Mouse (Mus musculus): Measurements from ENCODE around the gene Pcyt2. TPM values are rescaled to one million over a fixed set of nuclear protein-coding genes. Genes with fewer than 3 reads are reported as not detected.

The Pcyt2 gene
- polyA plus RNA-seq, 1 experiment from 2014 or later: 147 TPM

DNA sequence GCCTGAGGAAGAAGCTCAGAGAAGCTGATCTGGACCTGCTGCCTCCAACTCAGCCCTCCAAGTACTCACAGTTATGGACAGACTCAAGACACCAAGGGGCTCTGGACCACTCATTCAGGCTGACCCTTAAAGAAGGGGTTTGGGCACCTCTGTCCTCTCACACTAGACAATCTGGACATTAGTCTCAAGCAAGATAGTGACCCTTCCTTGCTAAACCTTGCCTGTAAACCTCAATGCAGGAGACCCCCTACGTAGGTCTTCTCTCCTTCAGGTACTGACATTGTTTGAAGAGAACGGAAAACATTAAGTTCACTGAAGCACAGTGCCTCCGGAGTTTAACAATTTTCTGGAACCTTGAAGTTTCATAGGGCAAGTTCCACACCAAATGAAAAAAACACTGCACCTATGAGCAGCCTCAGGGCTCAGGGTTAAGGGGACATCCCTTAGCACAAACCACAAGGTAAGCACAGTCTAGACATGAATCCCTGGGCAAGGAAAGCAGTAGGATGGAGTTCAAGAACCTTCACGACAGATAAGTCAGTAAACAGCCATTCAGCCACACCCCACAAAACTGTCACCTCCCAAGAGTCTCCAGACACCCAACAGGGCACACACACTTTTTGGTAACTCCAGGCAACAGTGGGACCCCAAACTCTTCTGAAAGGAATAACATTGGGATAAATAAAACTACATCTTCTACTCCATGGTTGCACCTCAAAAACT is 14.2 kb upstream of the Pcyt2 start:
- Histone ChIP-seq H3K9ac (peak overlapping the region; percentile 89), H3K27me3 (no peaks in the 10 kb centered on the region), H3K4me1 (peaks cover 29% of the 10 kb centered on the region), H3K9me3 (no peaks in the 10 kb centered on the region), H3K27ac (peak overlapping the region; percentile 90), H3K4me3 (peak overlapping the region; percentile 94), H3K4me2 (replicated peaks) (peak overlapping the region; percentile 84), H3K36me3 (peaks cover 19% of the 10 kb centered on the region)
- 65% methylated on average over 4 of the region's 4 CpGs for WGBS
- no peak for ATAC-seq (ENCODE audit: insufficient number of reproducible peaks, insufficient read depth, low FRiP score, low TSS enrichment)

DNA sequence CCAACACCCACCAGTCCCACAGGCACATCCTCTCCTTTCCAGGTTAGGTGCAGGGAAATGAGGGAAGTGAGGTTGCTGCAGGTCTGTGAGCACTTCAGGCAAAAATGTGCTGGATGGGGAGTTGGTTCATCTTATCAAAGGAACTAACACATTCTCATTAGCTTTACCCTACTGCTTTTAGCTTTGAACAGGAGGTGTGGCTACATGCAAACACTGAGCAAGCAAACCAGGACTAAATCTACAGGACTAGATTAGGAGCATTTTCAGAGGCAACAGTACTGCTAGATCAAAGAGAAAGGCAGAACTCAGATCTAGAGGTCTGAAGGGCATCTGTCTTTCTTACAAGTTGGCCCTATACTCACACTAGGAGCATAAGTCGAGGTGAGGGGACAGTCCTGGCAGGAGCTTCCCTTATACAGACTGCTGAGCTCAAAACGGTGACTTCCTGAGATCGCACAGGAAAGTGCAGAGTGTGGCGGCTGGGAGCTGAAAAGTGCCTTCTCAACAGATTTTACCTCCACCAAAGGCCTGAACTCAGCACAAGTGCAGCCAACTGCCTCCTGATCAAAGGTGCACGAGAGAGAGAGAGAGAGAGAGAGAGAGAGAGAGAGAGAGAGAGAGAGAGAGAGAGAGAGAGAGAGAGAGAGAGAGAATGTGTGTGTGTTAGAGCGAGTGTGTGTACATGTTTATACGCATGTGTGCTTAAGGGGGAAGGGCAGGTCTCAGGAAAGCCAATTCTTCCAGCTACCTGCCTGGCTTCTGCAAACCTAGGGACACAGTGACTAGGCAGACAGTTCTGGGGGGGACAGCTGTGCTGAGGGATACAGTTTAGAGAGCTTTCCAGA is 13.4 kb upstream of the Pcyt2 start:
- Histone ChIP-seq H3K27me3 (no peaks in the 10 kb centered on the region), H3K4me1 (peaks cover 29% of the 10 kb centered on the region), H3K9me3 (no peaks in the 10 kb centered on the region), H3K4me3 (no peak overlapping the region), H3K9ac (peak overlapping the region; percentile 13; the same call in 1 of the 2 replicates), H3K4me2 (replicated peaks) (peak overlapping the region; percentile 84), H3K27ac (no peak overlapping the region; the same call in 1 of the 2 replicates), H3K36me3 (peaks cover 24% of the 10 kb centered on the region)
- 43% methylated on average over 7 of the region's 7 CpGs for WGBS
- no peak for ATAC-seq (ENCODE audit: insufficient number of reproducible peaks, insufficient read depth, low FRiP score, low TSS enrichment)

DNA sequence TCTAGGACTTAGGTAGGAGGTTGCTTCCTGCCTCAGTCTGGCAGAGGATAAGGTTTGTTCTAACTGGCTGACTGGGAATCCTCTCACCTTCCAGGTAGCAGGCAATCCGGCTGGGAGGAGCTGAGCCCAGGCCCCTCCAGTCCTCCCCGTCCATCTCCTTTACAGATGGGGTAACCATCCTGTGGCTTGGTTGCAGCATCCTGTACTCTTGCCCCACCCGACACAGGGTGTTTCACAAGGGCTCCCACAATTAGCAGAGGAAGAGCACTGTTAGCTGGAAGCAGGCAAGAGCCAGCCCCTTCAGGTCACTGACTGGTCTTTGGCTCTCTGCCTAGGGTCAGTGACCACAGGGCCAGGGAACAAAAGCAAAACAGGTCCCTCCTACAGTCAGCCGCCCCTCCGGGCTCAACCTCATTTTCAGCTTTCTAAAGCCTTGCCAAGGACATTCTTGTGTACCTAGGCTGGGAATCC is 12.7 kb upstream of the Pcyt2 start:
- Histone ChIP-seq H3K9ac (peak overlapping the region; percentile 32; the same call in 1 of the 2 replicates), H3K27ac (peak overlapping the region; percentile 51; the same call in 1 of the 2 replicates), H3K4me2 (replicated peaks) (peak overlapping the region; percentile 12; the same call in 1 of the 2 replicates), H3K27me3 (no peaks in the 10 kb centered on the region), H3K9me3 (no peaks in the 10 kb centered on the region), H3K4me1 (peaks cover 31% of the 10 kb centered on the region), H3K4me3 (0 out of 2 replicates have a peak overlapping the region, but pooled peaks have one; percentile 4), H3K36me3 (peaks cover 24% of the 10 kb centered on the region)
- WGBS: 47% methylated on average over 5 of the region's 5 CpGs
- no peak for ATAC-seq (ENCODE audit: insufficient number of reproducible peaks, insufficient read depth, low FRiP score, low TSS enrichment)

DNA sequence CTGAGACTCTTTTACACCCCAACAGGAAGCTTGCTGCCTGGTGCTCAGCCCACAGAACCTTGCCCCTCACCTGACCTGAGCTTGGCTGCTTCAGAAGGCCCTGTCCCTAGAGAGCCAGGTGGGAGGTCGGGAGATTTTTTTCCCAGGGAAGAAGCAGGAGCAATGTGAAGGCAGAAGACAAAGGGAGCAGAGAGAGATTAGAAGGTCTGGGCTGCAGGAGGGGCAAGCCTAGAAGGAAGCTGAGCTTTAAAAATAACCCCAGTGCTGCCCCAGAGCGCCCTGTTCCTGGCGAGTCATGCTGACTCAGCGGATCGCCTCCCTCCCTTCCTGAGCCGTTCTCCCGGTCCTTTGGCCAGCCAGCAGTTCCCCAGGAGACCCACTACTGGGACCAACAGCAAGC is 12.2 kb upstream of the Pcyt2 start:
- H3K4me3 ChIP-seq: 0 out of 2 replicates have a peak overlapping the region, but pooled peaks have one; percentile 4
- WGBS: 33% methylated on average over 7 of the region's 7 CpGs
- H3K4me2 ChIP-seq (replicated peaks): 0 out of 2 replicates have a peak overlapping the region, but pooled peaks have one; percentile 12

DNA sequence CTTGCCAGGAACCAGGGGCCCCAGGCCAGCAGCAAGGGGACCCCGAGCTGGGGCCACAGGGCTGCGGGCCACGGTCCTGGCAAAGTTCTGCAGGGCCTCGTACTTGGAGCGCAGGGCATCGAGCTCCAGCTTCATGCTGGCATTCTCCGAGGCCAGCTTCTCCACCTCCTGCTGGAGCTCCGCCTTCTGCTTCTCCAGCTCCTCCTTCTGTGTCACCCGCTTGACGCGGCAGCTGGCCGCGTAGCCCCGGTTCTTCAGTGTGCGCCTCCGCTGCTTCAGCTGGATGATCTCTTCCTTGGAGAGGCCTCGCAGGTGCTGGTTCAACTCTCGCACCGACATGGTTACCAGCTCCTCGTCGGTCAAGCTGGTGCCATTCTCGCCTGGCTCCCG is 11.6 kb upstream of the Pcyt2 start:
- ATAC-seq (ENCODE audit: insufficient number of reproducible peaks, insufficient read depth, low FRiP score, low TSS enrichment): no peak
- WGBS: 81% methylated on average over 23 of the region's 23 CpGs
- Histone ChIP-seq H3K4me2 (replicated peaks) (no peak overlapping the region), H3K9me3 (no peaks in the 10 kb centered on the region), H3K27me3 (no peaks in the 10 kb centered on the region), H3K4me1 (peaks cover 35% of the 10 kb centered on the region), H3K4me3 (no peak overlapping the region), H3K27ac (no peak overlapping the region), H3K36me3 (peaks cover 24% of the 10 kb centered on the region), H3K9ac (no peak overlapping the region)

More for the DNA sequence above, 12.2 kb upstream of the Pcyt2 start:
- Histone ChIP-seq H3K27me3 (no peaks in the 10 kb centered on the region), H3K36me3 (peaks cover 24% of the 10 kb centered on the region), H3K27ac (0 out of 2 replicates have a peak overlapping the region, but pooled peaks have one; percentile 51), H3K4me1 (peaks cover 35% of the 10 kb centered on the region), H3K9ac (peak overlapping the region; percentile 32; the same call in 1 of the 2 replicates), H3K9me3 (no peaks in the 10 kb centered on the region)
- ATAC-seq (ENCODE audit: insufficient number of reproducible peaks, insufficient read depth, low FRiP score, low TSS enrichment): no peak

DNA sequence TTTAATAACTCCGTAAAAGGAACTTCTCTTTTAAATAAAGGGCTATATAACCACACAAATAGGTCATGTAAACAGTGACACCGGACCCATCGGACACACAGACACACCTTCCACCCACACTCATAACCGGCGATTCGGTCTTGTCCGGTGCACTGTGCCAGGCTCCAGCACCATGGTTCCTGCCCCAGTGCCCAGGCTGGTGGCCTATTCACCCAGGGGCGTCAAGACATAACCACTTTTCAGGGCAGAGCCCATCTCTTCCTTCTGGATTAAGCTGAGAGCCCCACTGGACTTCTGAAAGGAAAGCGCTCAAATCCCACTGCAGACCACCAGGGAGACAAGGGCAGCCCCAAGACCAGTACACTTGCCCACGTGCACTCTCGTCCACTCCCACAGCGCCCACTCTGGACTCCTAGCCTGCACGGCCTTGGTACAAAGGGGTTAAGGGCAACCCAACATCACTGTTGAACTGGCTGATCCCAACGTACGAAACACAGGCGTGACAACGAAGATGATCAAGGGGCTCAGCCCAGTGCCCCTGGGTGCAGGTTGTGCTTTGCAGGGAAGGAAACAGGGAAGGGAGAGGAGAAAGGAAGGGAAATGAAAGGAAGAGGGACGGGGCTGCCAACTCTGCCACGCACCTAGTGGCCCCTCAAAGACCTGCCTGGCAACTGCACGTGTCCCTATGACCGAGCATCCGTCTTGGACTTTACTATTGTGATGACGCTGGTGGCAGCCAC is 11.0 kb upstream of the Pcyt2 start:
- Histone ChIP-seq H3K4me1 (peaks cover 40% of the 10 kb centered on the region), H3K9me3 (no peaks in the 10 kb centered on the region)
- no peak for ATAC-seq (ENCODE audit: insufficient number of reproducible peaks, insufficient read depth, low FRiP score, low TSS enrichment)

DNA sequence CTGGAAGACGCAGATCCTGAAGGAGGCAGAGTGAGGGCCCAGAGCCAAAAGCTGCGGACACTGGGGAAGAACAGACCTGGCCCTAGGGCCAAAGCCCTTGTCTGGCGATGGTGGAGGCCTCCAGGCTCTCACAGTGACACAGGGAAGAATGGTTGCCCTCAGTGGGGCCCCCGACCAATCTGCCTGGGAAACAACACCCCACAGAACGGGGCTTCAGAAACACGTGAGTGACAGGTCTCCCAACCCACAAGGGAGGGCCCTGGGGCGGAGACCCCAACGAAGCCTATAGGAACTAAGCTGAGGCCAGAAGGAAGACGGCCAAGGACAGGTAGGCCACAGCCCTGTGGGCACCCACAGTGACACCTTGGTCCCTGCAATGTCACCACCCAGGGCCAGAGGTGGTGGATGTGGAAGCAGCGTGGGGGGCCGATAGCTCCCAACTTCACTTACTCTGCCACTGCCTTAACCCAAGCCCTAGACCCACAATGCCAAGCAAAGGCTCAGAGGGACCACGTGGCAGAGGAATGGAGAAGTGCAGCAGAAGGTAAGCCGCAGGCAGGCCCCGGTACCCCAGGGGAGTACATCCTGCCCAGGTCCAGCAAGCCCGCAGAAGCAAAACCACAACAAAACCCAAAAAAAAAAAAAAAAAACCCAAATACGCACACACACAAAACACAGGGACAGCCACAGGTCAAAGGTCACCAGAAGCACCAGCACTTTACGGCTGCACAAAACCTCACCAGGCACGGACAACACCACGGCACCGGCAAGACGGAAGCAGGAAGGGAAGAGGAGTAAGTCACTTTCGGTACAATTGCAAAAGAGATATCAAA is 9.9 kb upstream of the Pcyt2 start:
- peaks cover 42% of the 10 kb centered on the region for H3K4me1 ChIP-seq
- H3K27me3 ChIP-seq: no peaks in the 10 kb centered on the region
- H3K4me3 ChIP-seq: no peak overlapping the region
- H3K4me2 ChIP-seq (replicated peaks): no peak overlapping the region
- no peaks in the 10 kb centered on the region for H3K9me3 ChIP-seq
- no peak overlapping the region for H3K27ac ChIP-seq
- no peak overlapping the region for H3K9ac ChIP-seq
- ATAC-seq (ENCODE audit: insufficient number of reproducible peaks, insufficient read depth, low FRiP score, low TSS enrichment): no peak
- WGBS: 82% methylated on average over 22 of the region's 22 CpGs
- H3K36me3 ChIP-seq: peaks cover 32% of the 10 kb centered on the region

More for the DNA sequence above, 11.0 kb upstream of the Pcyt2 start:
- H3K9ac ChIP-seq: no peak overlapping the region
- H3K36me3 ChIP-seq: peaks cover 24% of the 10 kb centered on the region
- no peak overlapping the region for H3K4me2 ChIP-seq (replicated peaks)
- WGBS: 95% methylated on average over 23 of the region's 23 CpGs
- H3K27me3 ChIP-seq: no peaks in the 10 kb centered on the region
- H3K4me3 ChIP-seq: no peak overlapping the region
- no peak overlapping the region for H3K27ac ChIP-seq

DNA sequence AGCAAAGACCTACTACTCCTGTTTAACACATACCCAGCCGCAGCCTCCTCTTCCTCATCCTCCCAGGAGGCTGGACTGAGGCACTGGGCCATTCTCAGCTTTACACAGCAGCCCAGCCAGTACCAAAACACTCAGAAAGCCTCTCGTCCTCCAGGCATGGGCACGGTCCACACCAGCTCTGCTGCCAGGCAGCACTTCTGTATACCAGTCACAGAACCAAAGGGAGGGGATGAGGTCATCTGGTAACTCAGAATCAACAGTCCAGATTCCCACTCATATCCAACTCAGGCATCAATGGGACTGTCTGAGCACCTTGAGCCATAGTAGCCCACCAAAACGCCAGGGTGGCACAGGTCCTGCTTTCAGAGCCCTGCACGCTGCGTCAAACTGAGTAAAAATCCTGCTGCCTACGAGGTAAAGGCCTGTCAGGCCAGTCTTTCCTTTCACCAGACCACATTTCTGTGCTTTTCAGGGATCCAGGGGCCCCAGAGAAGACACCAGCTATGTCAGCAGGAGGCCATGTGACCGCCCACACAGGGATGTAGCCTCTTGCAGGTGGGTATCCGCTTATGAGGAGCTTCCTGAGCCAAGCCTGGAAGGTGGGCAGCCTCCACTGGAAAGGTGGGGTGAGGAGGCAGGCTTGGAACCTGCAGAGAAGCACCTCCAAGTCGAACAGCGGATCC is 9.2 kb upstream of the Pcyt2 start:
- WGBS: 90% methylated on average over 11 of the region's 11 CpGs
- Histone ChIP-seq H3K4me2 (replicated peaks) (no peak overlapping the region), H3K9ac (no peak overlapping the region), H3K36me3 (peaks cover 40% of the 10 kb centered on the region), H3K4me3 (no peak overlapping the region), H3K27me3 (no peaks in the 10 kb centered on the region), H3K27ac (no peak overlapping the region), H3K4me1 (peaks cover 36% of the 10 kb centered on the region), H3K9me3 (no peaks in the 10 kb centered on the region)
- no peak for ATAC-seq (ENCODE audit: insufficient number of reproducible peaks, insufficient read depth, low FRiP score, low TSS enrichment)

DNA sequence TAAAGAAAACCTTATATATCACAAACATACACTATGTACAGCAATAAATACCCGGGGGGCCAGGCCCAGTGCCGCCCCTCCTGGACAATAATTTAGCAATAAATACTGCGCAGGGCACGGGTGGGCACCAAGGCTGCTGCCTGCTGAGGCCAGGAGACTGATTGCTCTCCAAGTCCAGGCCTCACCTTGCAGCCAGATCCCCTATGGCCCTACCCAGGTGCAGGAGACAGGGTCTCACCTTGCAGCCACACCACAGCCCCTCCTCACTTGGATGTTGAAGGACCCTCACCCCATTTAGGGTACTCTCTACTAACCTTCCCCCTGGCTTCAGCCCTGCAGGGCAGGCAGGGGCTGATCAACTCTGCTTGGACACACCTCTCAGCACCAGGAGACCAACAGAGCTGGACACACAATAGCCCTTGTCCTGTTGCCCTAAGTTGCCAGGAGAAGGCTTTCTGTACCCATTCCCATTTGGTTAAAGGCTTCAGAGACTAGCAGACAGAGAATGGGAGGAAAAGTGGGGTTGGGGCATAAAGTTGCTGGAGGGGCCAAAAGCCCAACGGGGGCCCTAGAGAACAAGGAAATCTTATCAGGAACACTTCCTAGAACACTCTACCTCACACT is 7.5 kb upstream of the Pcyt2 start, which contains the start of gene Sirt7:
TSS of gene Sirt7 (minus strand) at position 89 of the 624 bp plus-strand sequence.
- WGBS: 31% methylated on average over 5 of the region's 5 CpGs
- Histone ChIP-seq H3K9me3 (no peaks in the 10 kb centered on the region), H3K27ac (peak within 1 kb of the TSS; percentile 63), H3K4me2 (replicated peaks) (peak within 1 kb of the TSS; percentile 99), H3K4me1 (peaks cover 20% of the 10 kb centered on the region), H3K9ac (peak within 1 kb of the TSS; percentile 76), H3K4me3 (peak within 1 kb of the TSS; percentile 91), H3K36me3 (peaks cover 53% of the 10 kb centered on the region), H3K27me3 (no peaks in the 10 kb centered on the region)
- no peak for ATAC-seq (ENCODE audit: insufficient number of reproducible peaks, insufficient read depth, low FRiP score, low TSS enrichment)

DNA sequence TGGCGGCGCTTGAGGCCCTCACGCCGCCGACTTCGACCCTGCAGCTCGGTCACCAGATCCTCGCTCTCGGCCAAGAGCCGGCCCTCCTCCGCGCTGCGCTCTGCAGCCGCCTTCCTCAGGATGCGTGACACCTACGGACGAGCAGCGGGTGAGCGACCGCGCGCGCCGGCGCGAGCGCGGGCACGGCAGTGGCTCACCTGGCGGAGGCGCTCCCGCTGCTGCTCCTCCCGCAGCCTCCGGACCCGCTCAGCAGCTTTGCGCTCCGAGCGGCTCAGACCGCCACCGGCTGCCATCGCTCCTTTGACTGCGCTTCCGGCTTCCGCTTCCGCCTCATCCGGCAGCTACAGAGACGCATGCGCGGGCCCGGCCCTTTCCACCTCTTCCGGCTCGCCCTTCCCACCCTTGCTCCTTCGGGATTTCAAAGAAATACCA is 7.0 kb upstream of the Pcyt2 start:
- no peaks in the 10 kb centered on the region for H3K27me3 ChIP-seq

More for the DNA sequence above, 7.0 kb upstream of the Pcyt2 start:
- peaks cover 14% of the 10 kb centered on the region for H3K4me1 ChIP-seq
- peak overlapping the region; percentile 91 for H3K4me3 ChIP-seq
- H3K4me2 ChIP-seq (replicated peaks): peak overlapping the region; percentile 99
- WGBS: 0% methylated on average over 46 of the region's 53 CpGs
- H3K9me3 ChIP-seq: no peaks in the 10 kb centered on the region
- peak overlapping the region; percentile 63 for H3K27ac ChIP-seq
- peaks cover 58% of the 10 kb centered on the region for H3K36me3 ChIP-seq
- peak overlapping the region; percentile 76 for H3K9ac ChIP-seq
- ATAC-seq (ENCODE audit: insufficient number of reproducible peaks, insufficient read depth, low FRiP score, low TSS enrichment): 0 out of 2 replicates have a peak, but pooled peaks have one; percentile 59

Measured in embryonic facial prominence, embryonic 12.5 days (tissue).